Mouse (Mus musculus): ENCODE data around the gene Itih2.

Itih2 gene

DNA sequence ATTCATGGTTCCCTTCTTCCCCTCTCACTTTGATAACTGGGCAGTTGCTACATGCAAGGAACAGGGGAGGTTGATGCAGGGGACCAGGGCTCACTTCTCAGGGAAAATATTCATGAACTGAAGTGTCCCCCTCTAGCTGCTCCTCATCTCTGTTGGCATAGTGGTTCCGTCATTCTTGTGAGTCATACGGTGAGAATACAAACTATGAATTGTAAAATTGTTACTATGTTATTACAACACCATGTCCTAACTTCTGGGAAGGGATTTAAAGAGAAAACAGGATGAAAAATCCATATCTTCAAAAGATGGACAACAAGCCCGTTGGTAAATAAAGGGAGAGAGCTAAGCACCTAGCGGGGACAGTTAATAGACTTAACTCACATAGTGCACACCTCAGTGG, at the start of gene Itih2:
TSS of gene Itih2 (minus strand) at position 101 of the 400 bp plus-strand sequence.
- no peak for DNase-seq

DNA sequence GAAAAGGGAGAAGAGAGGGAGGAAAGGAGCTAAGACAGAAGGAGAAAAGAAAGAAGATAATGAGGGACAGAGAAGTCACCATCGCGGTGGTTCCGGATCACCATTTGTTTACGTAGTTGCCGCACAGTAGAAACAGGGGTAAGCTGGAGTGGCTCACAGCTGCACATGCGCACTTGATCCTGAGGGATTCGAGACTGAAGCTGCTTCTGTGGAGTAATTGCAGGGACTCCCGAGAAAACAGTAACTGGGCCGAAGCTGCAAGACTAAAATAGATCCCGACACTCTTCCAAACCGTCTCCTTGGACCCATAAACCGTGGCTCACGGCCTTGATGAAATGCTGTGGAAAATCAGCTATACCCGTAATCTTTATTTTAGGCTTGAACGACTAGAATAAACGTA, 38.8 kb upstream of the Itih2 start:
- DNase-seq = no peak

DNA sequence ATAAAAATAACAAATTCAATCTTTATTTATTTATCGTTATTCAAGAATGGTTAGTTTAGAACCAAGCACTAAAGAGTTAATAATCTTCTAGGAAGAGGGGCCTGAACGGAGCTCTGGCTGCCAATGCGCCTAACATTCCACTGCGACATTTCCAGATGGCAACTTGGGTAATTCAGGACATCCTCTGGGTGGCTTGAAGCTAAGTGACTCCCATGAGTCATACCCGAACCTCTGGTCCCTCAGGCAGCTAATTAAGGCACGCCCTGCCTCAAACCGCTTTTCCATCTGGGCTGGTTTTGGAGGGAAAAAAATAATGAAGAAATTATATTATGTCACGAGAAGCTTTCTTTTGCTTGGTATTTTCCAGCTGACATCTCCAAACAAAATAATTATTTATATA, 36.8 kb upstream of the Itih2 start:
- DNase-seq = no peak

DNA sequence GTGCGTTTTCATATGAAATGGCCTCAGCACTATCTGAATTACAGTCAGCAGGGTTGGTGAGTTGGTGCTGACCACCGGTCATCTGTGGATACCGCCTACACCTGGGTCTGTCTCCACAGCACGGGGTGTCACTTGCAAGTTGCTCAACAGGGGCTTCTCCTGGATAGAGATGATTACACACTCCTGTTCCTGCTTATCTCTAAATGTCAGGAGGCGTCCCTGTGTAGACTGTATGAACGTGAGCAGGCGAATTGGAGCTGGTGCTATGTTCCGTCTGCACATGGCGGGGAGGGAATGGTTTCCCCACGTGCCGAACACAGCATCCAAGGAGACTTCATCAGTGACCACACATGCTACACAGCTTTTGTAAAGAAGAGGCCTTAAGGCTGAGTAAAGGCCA, 36.1 kb upstream of the Itih2 start:
- DNase-seq = no peak

DNA sequence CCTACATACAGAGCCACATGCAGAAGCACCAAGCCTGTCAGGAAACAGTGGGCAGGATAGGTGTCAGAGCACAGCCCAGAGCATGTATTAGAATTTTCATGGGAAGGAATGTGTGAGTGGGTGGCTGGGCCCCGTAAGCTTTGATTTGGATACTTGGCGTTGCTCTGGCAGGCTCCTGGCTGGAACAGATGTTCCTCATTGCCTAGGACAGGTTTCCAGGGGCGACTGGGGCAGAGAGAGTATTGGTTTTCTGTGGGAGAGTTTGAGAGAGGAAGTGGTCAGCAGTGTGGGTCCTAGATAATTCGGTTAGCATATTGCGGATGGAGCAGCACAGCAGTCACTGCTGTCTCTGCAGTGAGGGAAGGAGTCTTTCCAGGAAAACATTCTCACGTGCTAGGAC, 35.4 kb upstream of the Itih2 start:
- no peak for DNase-seq

DNA sequence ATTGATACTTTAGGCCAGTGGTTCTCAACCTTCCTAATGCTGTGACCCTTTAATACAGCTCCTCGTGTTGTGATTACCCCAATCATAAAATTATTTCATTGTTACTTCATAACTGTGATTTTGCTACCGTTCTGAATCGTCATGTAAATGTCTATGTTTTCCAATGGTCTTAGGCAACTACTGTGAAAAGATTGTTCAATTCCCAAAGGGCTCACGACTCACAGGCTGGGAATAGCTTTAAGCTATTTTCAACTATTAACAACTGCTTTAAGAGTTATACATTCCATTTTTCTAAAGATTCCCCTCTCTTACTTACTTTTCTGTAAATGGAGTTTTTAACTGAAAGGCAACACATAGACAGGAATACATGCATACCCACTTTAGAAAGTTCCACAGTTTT, 30.8 kb upstream of the Itih2 start:
- no peak for DNase-seq

DNA sequence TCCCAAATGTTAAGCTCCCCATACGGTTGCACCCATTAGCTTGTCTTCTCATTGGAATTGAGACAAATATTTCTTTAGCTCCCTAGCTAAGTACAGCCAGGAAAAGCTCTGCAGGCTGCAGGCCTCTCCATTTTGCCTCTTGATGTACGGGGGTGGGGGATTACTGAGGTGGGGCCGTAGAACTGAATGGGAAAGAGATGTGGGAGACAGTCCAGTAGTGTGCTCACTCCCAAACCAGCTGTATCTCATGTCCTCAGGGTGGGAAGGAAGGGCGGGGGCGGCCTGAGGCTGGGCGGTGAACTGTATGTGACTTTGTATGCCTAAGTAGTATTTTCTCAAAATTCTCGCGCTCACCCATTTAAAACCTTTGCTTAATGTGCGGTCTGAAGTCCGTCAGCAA, 26.0 kb upstream of the Itih2 start:
- DNase-seq = no peak

DNA sequence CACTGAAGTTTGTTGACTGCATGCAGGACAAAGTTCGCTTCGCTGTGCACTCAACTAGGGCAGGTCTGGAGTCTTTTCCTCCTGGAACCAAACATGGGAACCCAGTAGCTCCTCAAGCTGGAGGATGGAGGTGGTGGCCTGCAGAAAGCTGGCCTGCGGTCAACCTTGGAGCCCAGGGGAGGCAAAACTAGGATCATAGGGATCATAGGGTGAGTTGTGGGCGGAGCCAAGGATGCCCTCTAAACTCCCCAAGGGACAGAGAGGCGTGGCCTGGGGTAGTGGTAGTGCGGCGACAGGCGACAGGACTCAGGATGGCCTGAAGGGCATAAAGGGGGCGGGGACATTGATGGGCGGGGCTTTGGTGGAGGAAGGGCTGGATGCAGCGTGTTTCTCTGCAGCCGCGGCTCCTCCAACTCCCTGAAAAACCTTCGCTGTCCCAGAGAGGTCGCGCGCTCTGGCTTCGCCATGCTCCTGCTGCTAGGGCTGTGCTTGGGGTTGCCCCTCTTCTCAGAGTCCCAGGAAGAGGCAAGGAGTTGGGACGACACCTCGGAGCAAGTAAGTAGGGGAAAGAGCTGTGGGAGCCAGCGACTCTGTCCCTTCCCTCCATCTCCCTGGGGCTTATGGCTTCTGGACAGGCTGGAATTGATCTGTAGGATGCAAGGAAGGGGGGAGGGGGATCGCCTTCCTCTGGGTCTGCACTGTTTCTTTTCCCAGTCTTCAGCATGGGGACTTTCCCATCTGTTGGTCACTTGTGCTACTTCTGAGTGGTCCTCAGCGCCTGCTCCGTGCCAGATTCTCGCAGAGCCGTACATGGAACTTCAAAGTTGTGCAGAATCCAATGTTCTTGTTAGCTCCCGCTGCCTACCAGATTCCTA, 22.2 kb upstream of the Itih2 start, which contains the start of gene Itih5:
TSS of gene Itih5 (plus strand) at position 371 of the 875 bp plus-strand sequence.
- peak; percentile 64 for DNase-seq

DNA sequence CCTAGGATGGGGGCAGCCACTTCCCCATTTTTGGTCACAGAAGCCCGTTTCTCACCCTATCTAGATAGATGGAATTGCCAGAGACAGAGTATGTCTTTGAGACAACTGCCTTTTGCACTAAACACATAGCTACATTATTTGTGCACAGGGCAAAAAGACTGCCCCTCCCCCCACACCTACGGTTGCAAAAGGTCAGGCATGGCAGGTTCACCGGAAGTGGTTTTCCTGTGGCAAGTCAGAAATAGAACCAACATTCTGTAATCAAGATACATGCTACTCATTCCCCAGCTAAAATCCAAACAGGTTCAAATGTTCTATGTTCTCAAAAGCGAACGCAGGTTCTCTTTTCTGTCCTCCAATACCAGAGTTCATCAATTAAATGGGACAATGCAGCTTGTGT, 21.4 kb upstream of the Itih2 start:
- no peak for DNase-seq

DNA sequence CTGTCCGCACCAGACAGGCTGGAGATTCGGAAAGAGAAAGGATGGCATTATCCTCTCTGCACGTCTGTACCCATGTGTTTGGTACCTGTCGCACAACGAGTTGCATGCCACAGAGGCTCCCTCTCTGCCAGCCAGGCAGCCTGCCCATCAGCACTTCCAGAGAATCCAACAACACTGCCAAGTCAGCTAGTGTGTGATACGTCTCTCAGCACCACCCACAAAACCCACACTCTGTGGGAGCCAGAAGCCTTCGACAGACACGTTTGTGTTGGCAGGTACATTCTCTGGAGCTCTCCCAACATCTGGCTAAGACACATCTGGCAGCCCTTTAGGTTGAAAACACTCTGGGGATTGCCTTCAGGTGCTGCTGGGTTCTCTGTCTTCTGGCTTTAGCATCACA, 16.0 kb upstream of the Itih2 start:
- DNase-seq = no peak

DNA sequence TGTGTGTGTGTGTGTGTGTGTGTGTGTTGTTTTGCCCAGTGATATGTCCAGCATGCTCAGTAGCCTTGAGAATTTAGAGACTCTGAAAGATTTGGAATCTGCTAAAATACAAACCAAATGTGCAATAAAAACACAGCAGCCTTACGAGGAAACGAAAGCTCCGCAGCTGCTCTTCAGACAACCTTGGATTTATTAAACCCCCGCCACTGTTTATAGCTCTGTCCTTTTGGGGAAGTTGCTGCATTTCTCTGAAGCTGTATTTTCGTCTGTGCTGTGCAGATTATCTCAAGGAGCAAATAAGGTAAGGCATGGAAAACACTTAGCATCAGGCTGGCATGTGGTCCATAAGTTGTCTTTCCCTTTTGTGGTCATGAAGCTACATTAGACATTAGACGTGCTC, 14.3 kb upstream of the Itih2 start:
- no peak for DNase-seq

DNA sequence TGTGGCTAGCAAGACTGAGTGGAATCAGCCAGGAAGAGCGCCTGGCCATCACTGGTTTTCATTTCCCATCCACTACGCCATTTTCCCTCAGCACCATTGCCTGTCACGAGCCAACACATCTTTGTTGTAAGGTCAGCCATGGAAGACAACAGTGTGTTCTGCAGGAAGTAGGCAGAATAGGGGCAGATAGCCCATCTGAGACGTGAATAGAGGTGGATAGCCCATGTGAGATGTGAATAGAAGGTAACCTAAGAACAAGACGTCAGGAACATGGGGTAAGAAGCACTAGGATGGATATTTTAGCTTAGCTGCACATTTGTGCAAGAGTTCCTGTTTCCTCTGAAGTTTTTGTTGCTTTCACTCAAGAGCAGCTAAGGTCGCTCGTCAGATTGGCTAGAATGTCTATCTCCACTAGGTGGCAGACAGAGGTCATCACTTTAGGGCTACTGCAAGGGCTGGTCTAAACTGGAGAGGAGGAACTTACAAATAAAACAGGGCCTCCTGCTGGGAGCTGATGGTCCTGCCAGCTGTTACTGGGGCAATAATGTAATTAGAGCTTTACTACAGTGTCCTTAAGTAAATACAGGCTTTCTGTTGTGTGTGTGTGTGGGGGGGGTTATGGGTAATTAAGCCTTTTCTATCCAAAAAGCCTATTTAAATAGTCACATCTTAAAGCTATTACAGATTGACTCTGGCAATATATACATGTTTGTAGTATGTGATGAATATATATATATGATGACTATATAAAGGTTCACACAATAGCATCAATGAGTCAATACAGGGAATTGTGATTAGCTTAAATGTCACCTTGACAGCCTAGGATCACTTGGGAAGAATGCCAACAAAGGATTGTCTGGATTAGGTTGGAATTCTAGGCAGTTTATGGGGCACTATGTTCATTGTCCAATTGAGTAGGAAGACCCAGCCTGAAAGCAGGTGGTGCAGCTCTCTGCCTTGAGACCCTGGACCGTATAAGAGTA, 11.6 kb upstream of the Itih2 start:
- DNase-seq = peak; percentile 86

DNA sequence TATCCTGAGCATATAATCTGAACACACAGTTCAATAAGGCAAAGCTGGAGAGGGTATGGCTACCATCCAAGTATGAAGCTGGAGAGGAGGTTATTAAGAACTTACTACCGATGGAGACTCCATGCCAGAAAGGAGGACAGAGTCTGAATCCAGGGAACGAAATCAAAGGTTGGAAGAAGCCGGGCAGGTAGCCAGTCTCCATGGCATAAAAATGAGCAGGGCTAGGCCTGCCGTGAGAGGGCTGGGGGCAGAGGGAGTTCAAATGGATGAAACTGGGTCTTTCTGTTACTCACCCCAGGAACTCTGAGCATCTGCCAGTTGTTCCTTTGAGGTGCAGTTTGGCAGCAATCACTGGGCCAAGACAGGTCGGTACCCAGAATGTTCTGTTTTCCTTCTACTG, 9.3 kb upstream of the Itih2 start:
- peak; percentile 33 for DNase-seq

DNA sequence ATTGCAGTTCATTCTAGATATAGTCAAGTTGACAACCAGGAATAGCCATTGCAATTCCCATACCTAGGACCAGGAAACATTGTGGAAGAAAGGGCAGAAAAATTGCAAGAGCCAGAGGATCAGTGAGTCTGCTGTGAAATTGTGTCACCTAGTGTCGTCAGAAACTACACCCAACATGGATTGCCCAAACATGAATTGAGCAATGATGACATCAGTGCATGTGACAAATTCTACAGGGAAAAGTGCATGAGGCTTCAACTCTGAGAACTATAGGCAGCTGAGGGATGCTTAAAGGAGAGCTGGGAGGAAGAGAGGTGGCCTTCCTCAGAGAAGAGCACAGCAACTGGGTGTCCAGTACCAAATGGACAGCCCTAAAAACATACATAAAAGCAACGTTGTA, 6.1 kb upstream of the Itih2 start:
- DNase-seq = no peak

DNA sequence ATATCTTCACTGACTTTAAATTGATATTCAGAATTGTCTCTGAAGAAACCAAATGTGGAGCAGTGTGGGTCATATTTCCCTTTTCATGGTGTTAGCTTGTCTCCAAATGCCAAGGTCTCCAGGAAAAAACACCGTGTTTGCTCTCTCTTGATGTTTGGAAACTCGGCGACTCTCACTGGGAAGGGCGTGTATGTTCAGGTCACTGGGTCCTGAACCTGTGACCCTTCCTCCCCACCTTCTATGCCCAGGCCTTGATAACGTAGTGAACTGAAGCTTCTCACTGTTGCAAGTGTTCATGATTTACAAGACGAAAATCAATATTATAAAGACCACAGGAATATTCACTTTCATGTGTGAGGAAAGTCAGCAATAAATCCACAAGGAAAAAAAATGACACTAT, 2.7 kb upstream of the Itih2 start:
- no peak for DNase-seq

DNA sequence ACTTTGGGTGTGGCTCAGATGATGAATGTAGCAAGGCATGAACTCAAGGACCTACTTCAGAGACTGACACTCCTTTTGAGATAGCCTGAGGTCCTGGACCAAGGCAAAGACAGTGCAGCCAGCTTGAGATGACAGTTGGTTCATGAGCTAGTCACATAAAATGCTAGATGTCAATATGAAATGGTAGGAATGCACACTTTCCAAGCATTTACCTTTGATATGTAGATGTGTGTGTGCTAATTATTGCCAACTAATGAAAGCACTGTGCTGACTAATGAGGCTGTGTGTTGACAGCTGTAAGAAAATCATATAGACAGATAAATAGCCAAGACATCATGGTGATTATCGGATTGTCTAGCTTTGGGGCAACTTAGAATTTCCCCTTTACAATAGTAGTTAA, 932 bp upstream of the Itih2 start:
- DNase-seq = no peak

DNA sequence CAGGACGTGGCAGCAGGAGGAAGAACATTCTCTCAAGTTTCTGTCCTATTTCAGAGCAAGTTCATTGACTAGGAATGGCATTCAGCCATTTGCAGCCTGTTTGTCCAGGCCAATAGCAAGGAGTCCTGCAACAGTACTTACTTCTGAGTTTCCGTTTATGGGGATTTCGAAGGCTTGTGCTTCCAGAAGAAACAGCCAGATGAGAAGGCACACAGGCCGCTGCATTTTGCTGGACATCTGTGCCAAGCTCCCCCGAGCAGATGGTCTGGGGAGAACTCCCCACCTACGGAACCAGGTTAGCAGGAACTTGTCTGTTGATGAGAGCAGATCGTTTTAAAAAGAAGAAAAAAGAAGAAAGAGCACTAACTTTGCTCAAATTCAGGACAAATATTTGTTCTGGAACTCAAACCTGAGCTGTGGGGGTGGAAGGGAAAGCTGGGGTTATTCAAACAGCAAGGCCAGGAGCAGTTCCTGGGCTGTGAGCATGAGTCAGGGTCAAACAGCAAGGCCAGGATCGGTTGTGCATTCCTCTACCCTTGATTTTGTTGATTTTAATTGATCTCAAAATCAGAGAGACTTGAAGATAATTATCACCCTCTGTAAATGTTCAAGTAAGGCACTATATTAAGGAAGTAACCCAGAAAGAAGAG, 730 bp downstream of the Itih2 start:
- DNase-seq = peak; percentile 37

DNA sequence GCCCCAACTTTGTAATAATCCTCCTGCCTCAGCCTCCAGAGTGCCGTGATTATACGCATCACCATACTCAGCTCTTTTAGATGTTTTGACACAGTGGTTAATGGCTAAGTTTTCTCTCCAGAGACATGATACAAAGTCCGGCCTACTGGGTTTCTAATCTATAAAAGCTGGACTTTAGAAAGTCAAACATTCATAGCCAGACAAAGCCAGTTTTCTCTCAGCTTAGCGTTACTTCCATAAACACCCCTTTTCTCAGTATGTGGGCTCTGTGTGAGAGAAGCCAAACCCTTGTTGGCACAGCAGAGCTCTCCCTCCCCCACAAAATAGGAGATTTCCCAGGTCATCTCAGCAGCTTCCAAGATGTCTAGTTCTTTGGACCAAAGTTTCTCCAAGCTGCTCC, 2.6 kb downstream of the Itih2 start:
- DNase-seq = no peak

DNA sequence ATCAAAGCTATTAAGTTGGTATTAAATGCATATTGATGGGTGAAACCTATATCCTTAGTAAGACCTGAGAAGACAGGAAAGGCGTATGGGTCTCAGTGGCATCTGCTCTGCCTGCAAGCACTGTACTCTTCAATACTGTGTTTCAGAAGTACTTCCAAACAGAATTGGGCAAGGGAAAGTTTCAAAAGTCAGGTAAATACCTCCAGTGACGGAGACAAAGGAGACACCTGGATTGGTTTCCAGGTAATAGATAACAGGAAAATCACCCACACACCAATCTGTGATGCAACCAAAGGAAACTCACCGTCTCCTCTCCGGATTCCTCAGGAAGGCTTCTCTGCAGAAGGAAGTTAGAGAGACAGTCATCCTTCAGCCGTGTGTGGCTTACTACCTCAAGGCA, 3.7 kb downstream of the Itih2 start:
- no peak for DNase-seq

DNA sequence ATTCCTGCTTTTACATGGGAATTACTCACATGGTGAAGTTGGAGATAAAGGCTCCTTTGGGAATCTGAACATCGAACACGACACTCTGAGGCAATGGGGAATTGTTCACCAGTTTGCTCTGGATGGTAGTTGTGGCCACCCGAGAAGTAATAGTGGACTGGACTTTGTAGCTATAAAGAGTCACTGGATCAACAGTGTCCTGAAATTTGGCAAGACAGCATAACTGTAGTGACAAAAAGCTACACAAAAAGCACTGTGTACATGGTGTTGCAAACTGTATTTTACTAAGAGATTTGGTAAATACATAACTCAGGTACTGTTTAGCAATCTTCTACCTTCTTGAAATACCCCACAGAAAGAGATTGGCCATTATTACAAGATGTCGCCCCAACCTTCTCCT, 5.1 kb downstream of the Itih2 start:
- DNase-seq = no peak

DNA sequence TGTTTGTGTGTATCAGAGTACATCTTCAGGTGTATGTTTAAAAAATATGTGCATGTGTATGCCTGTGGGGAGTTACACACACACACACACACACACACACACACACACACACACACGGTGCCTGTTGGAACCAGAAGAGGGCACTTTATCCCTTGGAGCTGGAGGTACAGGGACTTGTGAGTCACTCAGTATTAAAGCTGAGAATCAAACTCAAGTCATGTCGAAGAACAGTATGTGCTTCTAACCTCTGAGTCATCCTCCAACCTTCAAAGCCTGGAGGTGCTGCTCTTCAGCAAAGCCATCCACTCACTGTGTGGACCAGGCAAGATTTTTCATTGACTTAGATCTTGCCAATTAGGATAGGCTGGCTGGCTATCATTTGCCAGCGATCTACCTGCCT, 9.4 kb downstream of the Itih2 start:
- DNase-seq = no peak

DNA sequence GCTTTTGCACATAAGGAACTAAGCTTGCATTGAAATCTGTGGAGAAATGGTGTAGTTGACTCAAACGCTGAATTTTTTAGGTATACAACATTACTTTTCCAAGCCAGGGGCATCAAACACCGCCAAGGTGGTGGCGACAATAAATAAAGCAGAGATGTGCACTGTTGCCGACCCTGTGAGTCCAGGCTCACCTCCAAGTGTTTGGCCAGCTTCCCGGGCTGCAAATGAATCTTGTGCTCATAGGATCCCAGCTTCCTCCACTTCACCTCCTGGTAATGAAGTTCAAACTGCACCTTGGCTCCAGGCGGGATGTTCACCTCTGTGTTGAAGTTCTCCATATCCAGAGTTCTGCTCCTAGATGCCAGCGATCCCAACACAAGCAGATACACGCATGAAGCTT, 11.9 kb downstream of the Itih2 start:
- no peak for DNase-seq

DNA sequence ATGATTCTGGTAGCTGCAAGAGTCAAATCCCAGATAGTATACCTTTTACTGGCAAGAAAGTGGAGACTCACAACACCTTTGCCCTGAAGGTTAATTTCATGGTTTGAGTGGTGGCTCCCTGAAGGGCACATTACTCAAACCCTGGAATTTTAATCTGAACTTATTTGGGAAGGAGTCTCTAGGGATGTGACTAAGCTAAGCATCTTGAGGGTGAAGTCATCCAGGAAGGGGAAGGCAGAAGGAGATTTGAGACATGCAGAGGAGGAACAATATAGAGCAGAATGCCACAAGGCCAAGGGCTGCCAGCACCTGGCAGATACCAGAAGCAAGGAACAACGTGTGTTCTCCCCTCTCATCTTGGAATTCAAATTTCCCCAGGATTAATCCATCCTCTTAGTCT, 12.4 kb downstream of the Itih2 start:
- DNase-seq = no peak

All from kidney, postnatal 14 days (tissue).